Mouse (Mus musculus) urinary bladder, postnatal 0 days (tissue): Measurements from ENCODE around the gene Gm26620. TPM values are rescaled to one million over a fixed set of nuclear protein-coding genes. Genes with fewer than 3 reads are reported as not detected.

Source experiments
- polyA plus RNA-seq: library from polyadenylated mRNA; unstranded; fragments of >200 nt; fragmentation: Nextera tagmentation; extraction: Ambion mirVana; gene quantifications from 2 replicates; pipeline ENCODE4 v1.2.1, GENCODE M21; 2015

The Gm26620 gene
- 0.81 and 1.2 TPM in 2 replicates for polyA plus RNA-seq

DNA sequence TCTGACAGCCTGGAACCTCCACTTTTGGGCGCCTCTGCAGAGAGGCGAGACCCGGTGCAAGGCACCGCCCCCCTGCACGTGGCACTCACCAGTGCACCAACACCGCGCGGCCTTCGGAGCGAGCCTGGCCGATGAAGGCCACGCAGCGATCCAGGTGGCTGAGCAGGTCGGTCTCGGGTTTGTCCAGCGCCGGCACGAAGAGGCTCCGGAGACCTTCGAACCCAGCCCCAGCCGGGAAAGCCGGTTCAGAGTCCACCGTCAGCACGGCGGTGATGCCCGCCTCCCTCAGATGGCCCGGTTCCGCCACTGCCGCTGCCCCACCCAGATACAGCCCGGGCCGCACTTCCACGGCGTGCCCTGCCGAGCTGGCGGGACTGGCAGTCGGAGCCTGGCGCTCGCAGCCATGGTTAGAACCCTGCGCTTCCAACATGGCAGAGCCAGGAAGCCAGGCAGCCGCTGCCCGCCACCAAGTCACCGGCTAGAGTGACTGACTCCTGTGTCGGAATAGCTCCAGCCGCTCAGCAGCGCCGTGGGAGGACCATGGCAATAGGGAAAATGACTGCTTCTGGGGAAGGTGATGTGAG, at the start of gene Gm26620, which contains the start of gene Dusp12:
TSS of gene Gm26620 (plus strand) at position 88 of the 584 bp plus-strand sequence.
TSS of gene Dusp12 (minus strand) at position 563 of the 584 bp plus-strand sequence.

DNA sequence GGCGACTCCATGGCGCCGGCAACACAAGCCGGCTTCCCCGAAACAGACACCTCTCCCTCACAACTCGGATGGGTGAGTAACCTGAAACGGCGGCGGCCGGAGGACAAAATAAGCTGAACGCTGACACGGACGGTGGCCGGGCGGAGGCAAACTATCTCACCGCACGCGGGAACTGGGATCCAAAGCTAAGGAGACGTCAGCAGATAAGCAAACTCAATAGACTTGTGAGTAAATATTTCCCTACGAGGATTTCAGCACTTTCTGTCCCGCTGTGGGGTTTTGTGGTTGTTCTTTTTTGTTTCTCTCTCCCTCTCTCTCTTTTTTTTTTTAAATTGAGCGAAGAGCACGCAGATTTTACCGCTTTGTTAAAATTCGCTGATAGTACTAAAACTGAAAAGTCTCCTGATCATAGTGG, 17.2 kb upstream of the Gm26620 start, which contains the start of gene Atf6:
TSS of gene Atf6 (minus strand) at position 81 of the 415 bp plus-strand sequence.

DNA sequence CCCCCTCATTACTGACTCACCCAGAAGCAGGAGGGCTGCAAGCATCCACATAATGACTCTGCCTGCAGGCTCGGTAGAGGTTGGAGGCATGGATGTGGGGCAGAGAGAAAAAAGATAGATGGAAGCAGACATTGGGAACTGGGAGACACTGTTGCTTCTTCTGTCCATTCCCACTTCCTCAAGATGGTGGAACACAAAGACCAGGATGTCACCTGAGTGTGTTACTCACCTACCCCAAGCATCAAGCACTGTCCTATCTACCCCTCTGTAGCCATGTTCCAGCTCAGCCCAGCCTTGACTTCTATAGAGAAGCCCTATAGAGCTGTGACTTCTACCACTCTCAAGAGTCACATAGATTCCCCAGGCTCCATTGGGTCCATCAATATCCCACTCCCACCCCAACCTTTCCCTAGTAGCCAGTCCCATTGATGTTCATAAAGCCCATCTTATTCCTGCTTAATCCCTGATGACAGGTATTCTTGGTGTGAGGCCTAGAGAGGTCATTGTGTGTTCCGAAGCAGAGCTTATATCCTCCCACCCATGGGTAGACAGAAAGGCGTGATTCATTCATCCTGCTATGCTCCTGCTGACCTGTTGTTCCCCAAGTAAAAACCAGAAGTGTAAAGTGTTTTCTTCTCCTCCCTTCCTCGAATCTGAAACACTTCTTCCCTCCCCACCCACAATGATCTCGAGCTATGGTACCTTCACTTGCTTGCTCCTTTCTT, 28.2 kb downstream of the Gm26620 start, which contains the start of gene Fcrlb:
TSS of gene Fcrlb (minus strand) at position 51 of the 725 bp plus-strand sequence.

DNA sequence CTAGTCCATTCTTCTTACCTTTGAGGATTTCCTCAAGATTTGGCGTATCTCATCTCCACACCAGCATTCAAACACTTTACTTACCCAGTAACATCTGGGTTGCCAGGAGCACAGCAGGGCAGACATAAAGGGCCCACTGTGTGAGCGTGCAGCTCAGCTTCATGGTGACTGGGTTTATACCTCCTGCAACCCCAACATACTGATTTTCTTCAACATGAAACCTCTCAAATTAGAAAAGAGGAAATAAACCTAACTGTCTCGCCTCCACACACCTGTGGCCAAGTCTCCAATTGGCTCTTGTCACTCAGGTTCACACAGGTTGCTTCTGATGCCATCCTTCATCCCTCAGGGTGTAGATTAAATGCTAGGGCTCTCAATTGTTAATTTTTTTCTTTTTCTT, 42.5 kb downstream of the Gm26620 start, which contains the start of gene Fcrla:
TSS of gene Fcrla (minus strand) at position 206 of the 400 bp plus-strand sequence.

Other genes starting within 250 kb of the Gm26620 start
- 19.7 and 24.9 TPM in 2 replicates for gene Olfml2b, start 240.5 kb upstream of the Gm26620 start, polyA plus RNA-seq
- gene Atf6, start 17.3 kb upstream of the Gm26620 start, polyA plus RNA-seq = 5.2 and 5.7 TPM in 2 replicates
- 19.7 and 21.8 TPM in 2 replicates for gene Dusp12, start 475 bp downstream of the Gm26620 start, polyA plus RNA-seq
- gene Fcrlb, start 27.9 kb downstream of the Gm26620 start, polyA plus RNA-seq = 0.53 TPM in 1 of 2 replicates, not detected in the other
- gene Fcrla, start 42.5 kb downstream of the Gm26620 start, polyA plus RNA-seq = not detected in 2 replicates
- gene Fcgr2b, start 91.5 kb downstream of the Gm26620 start, polyA plus RNA-seq = 10.2 and 22.7 TPM in 2 replicates
- 3.7 and 8.1 TPM in 2 replicates for gene Fcgr4, start 133.9 kb downstream of the Gm26620 start, polyA plus RNA-seq
- 37.7 and 90.2 TPM in 2 replicates for gene Fcgr3, start 179.9 kb downstream of the Gm26620 start, polyA plus RNA-seq
- gene Cfap126, start 228.9 kb downstream of the Gm26620 start, polyA plus RNA-seq = 1.4 and 1.5 TPM in 2 replicates